Mouse (Mus musculus): ENCODE measurements around the gene Traf3ip1.

DNA sequence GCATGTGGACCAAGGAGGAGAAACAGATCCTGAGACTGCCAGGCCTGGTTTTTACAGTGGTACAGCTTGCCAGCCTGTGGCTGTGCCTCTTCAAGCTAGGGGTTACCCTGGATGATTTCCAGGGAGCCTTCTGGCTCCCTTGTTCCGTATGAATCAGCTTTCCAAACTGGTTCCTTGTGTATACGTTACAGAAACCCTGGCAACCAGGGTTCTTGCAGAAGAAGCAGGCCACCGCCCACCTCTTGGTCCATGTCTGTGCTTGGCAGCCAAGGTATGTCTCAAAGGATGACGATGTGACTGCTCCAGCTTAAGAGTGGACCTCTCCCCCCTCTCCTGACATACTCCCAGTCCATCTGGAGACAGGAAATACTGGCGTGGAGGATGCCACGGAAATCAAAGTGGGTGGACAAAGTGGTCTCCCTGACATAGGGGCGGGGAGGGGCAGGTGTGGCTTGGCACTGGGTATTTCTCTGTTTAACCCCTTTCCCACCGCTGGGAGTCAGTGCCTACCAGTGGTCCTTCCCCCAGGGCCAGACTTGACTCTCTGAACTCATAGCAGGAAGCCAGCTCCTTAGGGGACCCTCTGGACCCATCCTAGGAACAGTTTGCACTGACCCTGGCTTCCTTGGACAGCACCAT, 36.1 kb upstream of the Traf3ip1 start:
- peak; percentile 19; the same call in 1 of the 2 replicates for TF ChIP-seq CTCF (IDR thresholded peaks at IDR 0.05; ENCODE audit: low read depth)
- no peak for TF ChIP-seq EP300 (IDR thresholded peaks at IDR 0.05; ENCODE audit: low read depth)
